Mouse (Mus musculus) embryonic facial prominence, embryonic 10.5 days (tissue): ENCODE data around the gene 3830406C13Rik. TPM values are rescaled to one million over a fixed set of nuclear protein-coding genes. Genes with fewer than 3 reads are reported as not detected.
A peak's percentile ranks its signal among the peaks of the same experiment; 100 is the strongest.

Experiments used
- DNase-seq: peaks from one replicate; pipeline ENCODE4 v3.0.0-alpha.2; 2017; ENCODE audit warnings: low spot score
- H3K27ac ChIP-seq: fragments of 300-500 bp; sonication (generic); replicated peaks from 2 replicates; pipeline ENCODE4 v1.5.1; 2016; ENCODE audit warnings: mild to moderate bottlenecking
- H3K27me3 ChIP-seq: fragments of 300-500 bp; sonication (generic); replicated peaks from 2 replicates; pipeline ENCODE4 v1.6.1; 2016; ENCODE audit warnings: low read depth, mild to moderate bottlenecking; ENCODE audit not compliant: poor library complexity, severe bottlenecking
- H3K36me3 ChIP-seq: fragments of 300-500 bp; sonication (generic); replicated peaks from 2 replicates; pipeline ENCODE4 v1.6.1; 2016; ENCODE audit warnings: mild to moderate bottlenecking, moderate library complexity
- H3K4me1 ChIP-seq: fragments of 300-500 bp; sonication (generic); 2 replicates; pipeline ENCODE4 v1.6.1; 2016
- H3K4me3 ChIP-seq: fragments of 300-500 bp; sonication (generic); 2 replicates; pipeline ENCODE4 v1.5.1; 2016; ENCODE audit warnings: mild to moderate bottlenecking, moderate library complexity
- H3K9me3 ChIP-seq: fragments of 300-500 bp; sonication (generic); 2 replicates; pipeline ENCODE4 v1.6.1; 2016; ENCODE audit warnings: mild to moderate bottlenecking
- WGBS: fragments of 180-500 bp; shearing (Covaris S2); methylation state at CpG from one replicate; pipeline ENCODE4 v1.1.7; 2016; 5-methylcytosine and 5-hydroxymethylcytosine counted together
- polyA plus RNA-seq: library from polyadenylated mRNA; unstranded; fragments of >200 nt; fragmentation: Nextera tagmentation; extraction: Ambion mirVana; gene quantifications from 2 replicates; pipeline ENCODE4 v1.2.1, GENCODE M21; 2016

Gene 3830406C13Rik
- polyA plus RNA-seq, 1 experiment from 2014 or later: 25.9 TPM

DNA sequence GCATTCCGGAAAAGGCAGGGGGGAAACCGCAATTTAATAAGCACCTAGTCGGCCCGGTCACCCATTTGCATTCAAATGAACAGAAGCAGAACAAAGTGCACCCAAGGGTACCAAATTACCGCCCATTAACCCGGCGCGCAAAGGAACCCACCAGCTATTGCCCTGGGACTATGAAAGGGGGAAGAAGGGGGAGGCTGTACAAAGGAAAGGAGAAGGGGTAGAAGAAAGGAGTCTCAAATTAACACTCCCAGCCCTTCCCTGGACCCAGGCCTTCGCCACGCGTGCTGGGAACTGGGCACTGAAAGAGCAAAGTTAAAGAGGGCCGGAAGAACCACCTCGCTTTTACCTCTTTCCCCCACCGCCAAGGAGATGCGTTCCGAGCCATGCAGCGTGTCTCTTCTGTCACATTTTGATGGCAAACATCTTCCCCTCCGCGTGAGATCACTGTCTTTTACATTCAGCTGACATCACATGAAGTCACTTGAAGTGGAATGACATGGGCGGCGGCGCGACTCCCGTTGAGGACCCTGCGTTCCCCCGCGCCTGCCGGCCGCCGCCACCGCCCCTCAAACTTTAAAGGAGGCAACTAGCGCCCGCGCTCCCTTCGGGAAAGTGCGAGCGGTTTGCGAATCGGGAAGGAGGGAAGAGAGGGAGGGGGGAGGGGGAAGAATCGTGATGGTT, 61.4 kb downstream of the 3830406C13Rik start:
- 1% methylated on average over 40 of the region's 40 CpGs for WGBS
- peak overlapping the region; percentile 50 for H3K4me3 ChIP-seq
- peak overlapping the region; percentile 66 for H3K27ac ChIP-seq
- H3K27me3 ChIP-seq: peaks cover 100% of the 10 kb centered on the region
- peak; percentile 49 for DNase-seq
- no peaks in the 10 kb centered on the region for H3K36me3 ChIP-seq
- peaks cover 49% of the 10 kb centered on the region for H3K4me1 ChIP-seq
- no peaks in the 10 kb centered on the region for H3K9me3 ChIP-seq

DNA sequence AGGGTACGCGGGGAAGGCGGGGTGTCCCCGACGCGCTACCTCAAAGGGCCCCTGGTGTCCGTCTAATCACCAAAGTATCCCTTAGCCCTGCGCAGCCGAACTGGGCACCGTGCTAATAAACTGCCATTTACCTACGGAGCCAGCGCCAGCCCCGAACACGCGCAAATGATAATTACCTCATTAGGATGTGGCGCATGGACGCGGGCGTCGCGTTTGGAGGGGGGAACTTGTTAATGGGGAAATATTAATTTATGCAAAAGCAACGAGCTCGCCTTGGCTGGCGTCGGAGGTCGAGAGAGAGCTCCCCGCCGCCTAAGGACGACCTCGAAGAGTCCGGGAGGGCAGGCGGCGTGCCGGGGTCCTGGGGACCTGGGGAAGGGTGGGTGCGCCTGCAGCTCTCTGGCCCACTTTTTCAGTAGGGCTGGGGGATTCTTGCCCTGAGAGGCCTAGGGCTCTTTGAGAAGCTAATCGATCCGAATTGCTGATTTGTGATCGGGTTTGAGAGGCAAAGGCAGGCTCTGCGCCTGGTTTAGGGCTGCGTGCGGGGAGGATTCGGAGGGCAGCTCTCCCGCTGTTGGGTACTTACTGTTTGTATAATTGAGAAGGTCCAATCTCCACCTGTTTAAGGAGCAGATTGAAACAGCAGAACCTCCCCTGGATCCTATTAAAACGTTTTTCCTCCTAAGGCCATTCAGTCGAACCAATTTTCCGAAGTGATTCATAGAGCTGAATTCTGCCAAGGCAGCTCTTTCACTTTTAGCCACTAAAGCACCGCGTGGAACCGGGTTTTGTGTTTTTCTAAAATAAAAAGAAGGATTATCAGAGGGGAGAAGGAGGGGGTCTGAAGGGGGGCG, 62.3 kb downstream of the 3830406C13Rik start:
- DNase-seq: peak; percentile 68
- Histone ChIP-seq H3K27ac (peak overlapping the region; percentile 66), H3K4me1 (peaks cover 43% of the 10 kb centered on the region), H3K9me3 (no peaks in the 10 kb centered on the region), H3K36me3 (no peaks in the 10 kb centered on the region), H3K27me3 (peaks cover 100% of the 10 kb centered on the region), H3K4me3 (peak overlapping the region; percentile 50)
- WGBS: under 1% methylated on average over 50 of the region's 50 CpGs

DNA sequence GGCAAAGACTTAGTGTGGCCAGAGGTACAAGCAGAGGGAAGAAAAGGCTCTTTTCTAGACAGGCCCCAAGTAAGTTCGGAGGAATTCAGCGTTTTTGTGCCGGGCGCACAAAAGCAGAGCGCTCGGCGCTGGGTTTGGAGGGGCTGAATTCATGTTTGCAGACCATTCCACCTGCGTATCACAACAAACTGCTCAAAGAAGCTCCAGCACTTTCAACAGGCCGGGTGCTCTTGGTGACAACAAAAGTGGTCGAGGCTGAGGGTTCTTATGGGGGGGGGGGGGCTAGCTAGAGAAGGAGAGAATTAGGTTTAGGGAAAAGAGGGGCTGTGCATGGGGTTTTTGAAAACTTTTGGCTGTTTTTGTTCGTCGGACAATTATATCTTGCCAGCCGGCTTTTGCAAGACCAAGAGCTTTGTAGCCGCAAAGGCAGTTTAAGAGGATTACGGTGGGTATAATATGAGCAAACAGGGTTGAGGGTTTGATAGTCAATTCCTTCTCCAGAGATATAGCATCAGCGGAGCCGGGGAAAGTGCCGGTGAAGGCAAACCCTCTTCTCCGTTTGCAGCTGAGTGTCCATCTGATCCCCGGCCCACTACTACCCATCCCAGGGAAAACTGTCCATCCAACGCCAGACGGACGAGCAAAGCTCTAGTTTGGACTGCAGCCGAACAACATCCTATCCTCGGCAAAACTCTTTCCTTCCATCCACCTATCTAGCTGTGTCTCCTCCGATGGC, 63.1 kb downstream of the 3830406C13Rik start:
- under 1% methylated on average over 26 of the region's 26 CpGs for WGBS
- Histone ChIP-seq H3K9me3 (no peaks in the 10 kb centered on the region), H3K27me3 (peaks cover 100% of the 10 kb centered on the region), H3K36me3 (no peaks in the 10 kb centered on the region), H3K27ac (no peak overlapping the region), H3K4me1 (peaks cover 35% of the 10 kb centered on the region), H3K4me3 (peak overlapping the region; percentile 50)
- peak; percentile 61 for DNase-seq

DNA sequence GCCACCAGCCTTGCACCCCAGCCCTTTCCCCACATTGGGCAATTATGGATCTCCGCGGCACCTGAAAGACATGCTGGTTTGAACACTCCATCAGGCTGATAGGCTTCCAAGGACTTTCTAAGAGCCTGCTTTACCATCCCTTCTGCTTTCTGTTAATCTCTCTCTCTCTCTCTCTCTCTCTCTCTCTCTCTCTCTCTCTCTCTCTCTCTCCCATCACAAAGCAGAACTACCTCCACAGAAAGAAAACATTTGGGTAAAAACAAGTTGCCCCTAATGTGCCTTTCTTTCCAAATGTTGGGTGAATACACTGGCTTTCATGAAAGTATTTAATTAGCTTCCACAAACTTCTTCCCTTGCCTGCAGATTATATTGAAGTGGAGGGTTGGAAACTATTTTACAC, 64.1 kb downstream of the 3830406C13Rik start, which contains the start of gene Fezf2:
Gene Fezf2, minus strand, starts transcription at position 101 of the 400 bp plus-strand sequence.
- no peak within 1 kb of the TSS for H3K27ac ChIP-seq
- peak within 1 kb of the TSS; percentile 50 for H3K4me3 ChIP-seq
- 2% methylated on average over 2 of the region's 2 CpGs for WGBS

DNA sequence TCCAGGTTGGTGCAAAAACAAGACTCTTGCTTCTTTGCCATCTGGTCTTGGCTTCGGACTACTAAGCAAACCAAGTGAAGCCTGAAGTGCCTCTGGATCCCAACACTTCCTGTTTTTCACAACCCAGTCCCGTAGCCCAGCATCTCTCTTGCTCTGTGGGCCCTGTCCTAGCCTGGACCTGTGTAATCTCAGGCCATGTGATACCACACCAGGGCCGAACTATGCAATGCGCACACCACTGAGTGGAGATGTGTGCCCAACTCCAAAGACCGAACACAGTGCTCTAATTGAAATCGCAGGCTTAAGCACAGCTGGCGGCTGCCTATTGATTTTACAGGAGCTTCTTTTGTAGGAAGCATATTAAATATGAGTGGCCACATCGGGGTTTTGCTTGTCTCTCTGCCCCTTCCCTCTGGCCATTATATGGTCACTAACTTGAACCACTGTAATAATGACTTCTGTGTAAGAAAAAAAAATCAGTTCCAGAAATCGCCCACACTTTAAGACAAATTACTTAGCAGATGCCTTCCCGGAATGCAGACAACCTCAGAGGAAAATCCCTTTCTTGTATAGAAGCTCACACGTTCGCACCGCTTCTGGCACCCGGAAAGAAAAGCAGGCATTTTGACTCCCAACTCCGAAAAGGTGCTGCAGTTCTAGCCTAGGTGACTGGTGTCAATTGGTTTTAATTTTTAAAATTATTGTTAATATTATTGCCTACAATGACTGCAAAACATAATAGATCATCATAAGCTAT, 65.5 kb downstream of the 3830406C13Rik start:
- WGBS: 4% methylated on average over 15 of the region's 15 CpGs
- Histone ChIP-seq H3K9me3 (no peaks in the 10 kb centered on the region), H3K27ac (no peak overlapping the region), H3K27me3 (peaks cover 100% of the 10 kb centered on the region), H3K36me3 (no peaks in the 10 kb centered on the region), H3K4me3 (no peak overlapping the region), H3K4me1 (peaks cover 18% of the 10 kb centered on the region; the same call in 1 of the 2 replicates)
- peak; percentile 45 for DNase-seq

More for the DNA sequence above, 64.1 kb downstream of the 3830406C13Rik start, which contains the start of gene Fezf2:
- Histone ChIP-seq H3K9me3 (no peaks in the 10 kb centered on the region), H3K4me1 (peaks cover 27% of the 10 kb centered on the region; the same call in 1 of the 2 replicates), H3K27me3 (peaks cover 100% of the 10 kb centered on the region), H3K36me3 (no peaks in the 10 kb centered on the region)
- no peak for DNase-seq

DNA sequence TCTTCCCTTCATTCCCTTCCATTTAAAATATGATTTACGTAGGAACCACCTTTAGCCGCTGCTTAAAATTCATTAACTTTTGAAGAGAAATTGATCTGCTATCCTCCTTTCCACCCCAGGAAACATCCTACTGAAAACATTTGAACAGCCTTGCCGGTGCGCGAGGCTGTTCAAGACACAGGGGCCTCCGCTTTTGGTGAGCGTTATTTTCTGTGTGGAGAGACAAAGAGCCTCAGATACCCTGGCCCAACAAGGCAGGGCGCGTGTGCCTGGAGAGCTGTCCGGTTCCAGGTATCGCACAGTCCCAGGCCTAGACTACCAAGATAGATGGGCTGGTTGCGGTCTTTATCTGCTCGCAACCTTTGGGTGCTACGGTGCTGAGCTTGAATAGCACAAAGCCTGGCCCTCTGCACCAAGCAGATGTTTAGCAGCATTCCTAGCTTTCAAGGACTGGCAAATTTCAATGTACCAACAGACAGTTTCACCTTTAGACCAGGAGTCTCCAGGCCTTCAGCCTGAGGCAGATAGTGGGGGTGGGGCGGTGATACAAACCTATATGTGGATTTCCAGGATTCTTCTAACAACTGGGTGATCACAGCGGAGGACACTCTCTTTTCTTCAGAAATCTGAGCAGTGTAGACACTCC, 66.4 kb downstream of the 3830406C13Rik start:
- Histone ChIP-seq H3K4me1 (peaks cover 9% of the 10 kb centered on the region; the same call in 1 of the 2 replicates), H3K9me3 (no peaks in the 10 kb centered on the region), H3K27me3 (peaks cover 100% of the 10 kb centered on the region), H3K4me3 (no peak overlapping the region), H3K27ac (no peak overlapping the region), H3K36me3 (no peaks in the 10 kb centered on the region)
- peak; percentile 39 for DNase-seq
- 3% methylated on average over 16 of the region's 16 CpGs for WGBS

Other genes with a start within 250 kb of the 3830406C13Rik start
- 0.07 and 0.16 TPM in 2 replicates for gene Gm49355, start 197 bp upstream of the 3830406C13Rik start, polyA plus RNA-seq
- gene Fezf2, start 64.0 kb downstream of the 3830406C13Rik start, polyA plus RNA-seq: 2.8 and 3.2 TPM in 2 replicates